Mouse (Mus musculus): Measurements from ENCODE around the gene Htr1f. TPM values are rescaled to one million over a fixed set of nuclear protein-coding genes. Genes with fewer than 3 reads are reported as not detected.

Htr1f gene
- total RNA-seq, 2 experiments from 2014 or later: not detected

Small RNA genes within 50 kb of the gene (microRNA-seq; reads per million reads assigned to microRNA genes)
- not detected for gene Gm23374

All from gastrocnemius, adult 18-20 months (tissue).